Mouse (Mus musculus) A20 (cell line): Measurements from ENCODE around the gene Npff.
A peak's percentile ranks its signal among the peaks of the same experiment; 100 is the strongest.

Source experiments
- DNase-seq: peaks from one replicate; pipeline ENCODE4 v3.0.0-alpha.2; 2011; ENCODE audit warnings: low read depth, low spot score

Gene Npff

GRCm38 (mm10) chr15:102524892-102525485 is at the start of gene Npff:
Npff (minus strand) TSS chr15:102524942.
- DNase-seq = peak; percentile 70

- no peak for DNase-seq
Observed at GRCm38 (mm10) chr15:102572081-102572480, 47.3 kb upstream of the Npff start.

GRCm38 (mm10) chr15:102567849-102568248 is 43.1 kb upstream of the Npff start:
- no peak for DNase-seq

GRCm38 (mm10) chr15:102563681-102564080 is 38.9 kb upstream of the Npff start:
- no peak for DNase-seq

- DNase-seq = no peak
Observed at GRCm38 (mm10) chr15:102563061-102563460, 38.3 kb upstream of the Npff start.

GRCm38 (mm10) chr15:102562491-102562890 is 37.7 kb upstream of the Npff start:
- no peak for DNase-seq

GRCm38 (mm10) chr15:102557580-102557979 is 32.8 kb upstream of the Npff start:
- DNase-seq = no peak

- peak; percentile 5 for DNase-seq
Observed at GRCm38 (mm10) chr15:102555581-102555980, 30.8 kb upstream of the Npff start.

GRCm38 (mm10) chr15:102552599-102552998 is 27.9 kb upstream of the Npff start:
- DNase-seq = no peak

- no peak for DNase-seq
Observed at GRCm38 (mm10) chr15:102547478-102547877, 22.7 kb upstream of the Npff start.

- no peak for DNase-seq
Observed at GRCm38 (mm10) chr15:102546677-102547427, 22.1 kb upstream of the Npff start.

GRCm38 (mm10) chr15:102546246-102546645 is 21.5 kb upstream of the Npff start:
- DNase-seq = no peak

- DNase-seq = no peak
Observed at GRCm38 (mm10) chr15:102544801-102545200, 20.1 kb upstream of the Npff start.

GRCm38 (mm10) chr15:102533926-102534325 is 9.2 kb upstream of the Npff start:
- no peak for DNase-seq

GRCm38 (mm10) chr15:102532106-102532900 is 7.6 kb upstream of the Npff start:
- DNase-seq = no peak

GRCm38 (mm10) chr15:102531586-102531985 is 6.8 kb upstream of the Npff start:
- no peak for DNase-seq

GRCm38 (mm10) chr15:102530566-102530965 is 5.8 kb upstream of the Npff start:
- no peak for DNase-seq

- DNase-seq = no peak
Observed at GRCm38 (mm10) chr15:102528396-102528795, 3.7 kb upstream of the Npff start.

- peak; percentile 50 for DNase-seq
Observed at GRCm38 (mm10) chr15:102527936-102528335, 3.2 kb upstream of the Npff start.

- no peak for DNase-seq
Observed at GRCm38 (mm10) chr15:102526111-102527002, 1.6 kb upstream of the Npff start.

GRCm38 (mm10) chr15:102521480-102521879 is 3.3 kb downstream of the Npff start:
- no peak for DNase-seq
